Mouse (Mus musculus): ENCODE measurements around the gene BC052040.

The BC052040 gene

DNA sequence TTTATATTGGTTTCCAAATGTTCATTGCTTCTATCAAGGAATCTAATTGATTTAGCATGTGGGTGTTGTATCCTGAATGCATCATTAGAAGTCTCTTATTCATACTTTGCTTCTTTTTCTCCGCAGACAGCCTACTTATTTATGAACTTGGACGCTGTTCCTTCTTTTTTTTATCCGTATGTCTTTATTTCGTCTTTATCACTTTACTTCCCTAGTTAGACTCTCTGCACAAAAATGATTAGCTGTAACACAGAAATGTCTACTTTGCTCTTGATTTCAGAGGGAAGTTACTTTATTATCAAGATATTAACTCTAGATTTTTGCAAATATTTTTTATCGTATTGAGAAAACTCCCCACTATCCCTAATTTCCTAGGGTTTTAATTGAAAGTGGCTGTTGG is 117.5 kb downstream of the BC052040 start:
- no peak for DNase-seq (ENCODE audit: low spot score in 2 of 2)

DNA sequence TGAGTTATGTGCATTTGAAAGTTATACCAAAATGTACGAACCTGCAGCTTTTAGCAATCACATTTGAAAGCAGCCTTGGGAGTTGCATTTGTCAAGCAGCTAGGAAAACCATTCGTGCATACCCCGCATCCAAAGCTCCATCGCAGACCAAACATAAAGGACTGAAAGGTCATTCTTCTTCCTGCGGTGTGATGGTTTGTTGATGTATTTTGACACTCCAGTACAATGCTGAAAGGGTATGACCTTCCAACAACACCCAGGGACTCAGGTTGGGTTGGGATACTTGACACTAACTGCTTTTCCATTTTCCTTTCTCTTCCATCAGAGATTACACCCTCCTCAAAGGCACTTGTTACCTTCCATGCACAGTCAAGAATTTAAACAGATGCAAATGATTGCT is 121.1 kb downstream of the BC052040 start:
- DNase-seq (ENCODE audit: low spot score in 2 of 2) = no peak

DNA sequence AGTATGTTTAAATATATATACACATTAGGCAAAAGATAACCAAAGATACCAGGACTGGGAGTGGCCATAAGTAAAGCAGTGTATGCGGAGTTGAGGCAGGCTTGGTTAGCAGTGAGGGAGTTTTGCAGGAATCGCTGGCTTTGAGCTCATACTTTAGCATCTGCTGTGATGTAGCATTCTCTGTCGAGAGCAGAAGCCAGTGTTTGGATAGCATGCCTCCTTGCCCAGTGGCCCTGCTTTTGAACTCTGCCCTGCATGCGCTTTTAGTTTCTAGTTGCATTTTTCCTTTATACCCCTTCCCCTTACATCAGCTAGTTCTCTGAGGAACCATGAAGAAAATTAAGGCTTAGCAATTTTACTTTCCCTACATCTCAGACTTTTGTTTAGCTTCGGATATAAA is 136.0 kb downstream of the BC052040 start:
- DNase-seq (ENCODE audit: low spot score in 2 of 2) = no peak

DNA sequence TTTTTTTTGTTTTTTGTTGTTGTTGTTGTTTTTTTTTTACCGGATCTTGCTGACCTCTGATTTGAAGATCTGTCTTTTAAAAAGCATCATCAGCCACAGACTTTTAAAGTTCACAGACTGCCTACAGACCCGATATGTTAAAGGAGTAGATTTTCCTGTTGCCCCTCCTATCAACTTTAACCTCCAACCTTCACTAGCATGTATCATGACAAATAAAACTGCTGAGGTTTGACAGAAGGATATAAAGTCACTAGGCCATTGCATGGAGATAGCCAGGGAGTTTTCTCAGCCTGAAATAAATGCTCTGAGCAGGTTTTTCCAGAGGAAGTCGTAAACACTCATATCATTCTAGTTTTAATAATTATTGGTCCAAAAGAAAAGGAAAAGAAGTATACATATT is 136.5 kb downstream of the BC052040 start:
- no peak for DNase-seq (ENCODE audit: low spot score in 2 of 2)

DNA sequence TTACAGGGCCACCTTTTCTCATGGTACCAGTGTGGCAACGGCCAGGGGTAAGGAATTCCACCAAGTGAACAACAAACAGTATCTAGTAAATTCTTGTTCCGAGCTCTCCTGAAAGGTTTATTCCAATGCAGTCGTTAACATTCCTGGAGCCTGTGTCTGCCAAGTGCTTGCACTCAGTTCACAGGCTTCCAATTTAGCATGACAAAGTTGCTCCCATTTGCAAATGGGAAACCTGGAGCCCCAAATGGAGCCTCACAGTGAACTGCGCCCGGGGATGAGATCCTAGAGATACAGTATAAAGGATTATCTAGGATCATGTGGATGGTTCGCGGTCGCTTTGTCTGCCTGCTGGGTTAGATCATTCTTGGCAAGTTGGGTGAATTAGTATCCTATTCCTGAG is 141.9 kb downstream of the BC052040 start:
- no peak for DNase-seq (ENCODE audit: low spot score in 2 of 2)

DNA sequence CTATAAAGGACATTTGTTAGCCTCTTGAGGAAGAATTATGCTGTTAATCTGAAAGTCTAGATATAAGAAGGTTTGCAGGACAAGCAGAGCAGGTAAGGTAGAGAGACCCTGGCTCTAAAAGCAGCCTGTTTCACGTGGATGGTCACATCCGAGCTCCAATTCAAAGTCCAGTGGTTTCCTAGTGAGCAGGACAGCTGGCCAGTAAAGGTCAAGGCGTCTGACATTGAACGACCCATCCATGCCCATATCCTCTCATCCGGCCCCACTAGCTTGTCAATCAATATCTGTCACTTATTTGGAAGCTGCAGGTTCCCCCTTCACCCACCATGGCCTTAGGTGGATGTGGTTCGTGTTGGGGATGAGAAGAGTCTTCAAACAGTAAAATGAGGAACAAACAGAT is 142.7 kb downstream of the BC052040 start:
- no peak for DNase-seq (ENCODE audit: low spot score in 2 of 2)

DNA sequence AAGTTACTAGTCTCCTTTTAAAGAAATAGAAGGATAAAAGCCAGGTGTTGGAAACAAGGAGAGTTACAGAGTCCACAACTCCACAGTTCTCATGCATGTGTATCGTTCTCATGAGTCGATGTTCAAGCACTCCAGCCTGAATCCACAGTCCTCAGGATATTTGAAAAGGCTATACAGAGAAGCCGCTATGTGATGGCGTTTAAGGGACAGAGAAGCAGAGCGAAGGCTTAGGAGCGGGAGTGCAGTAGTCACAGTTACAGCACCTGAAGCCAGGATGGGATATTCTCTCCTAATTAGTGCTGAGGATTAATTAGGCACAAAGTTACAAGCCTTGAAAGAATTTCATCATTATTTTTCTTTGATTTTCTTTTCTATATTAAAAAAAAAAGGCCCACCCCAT is 143.2 kb downstream of the BC052040 start:
- DNase-seq (ENCODE audit: low spot score in 2 of 2) = no peak

DNA sequence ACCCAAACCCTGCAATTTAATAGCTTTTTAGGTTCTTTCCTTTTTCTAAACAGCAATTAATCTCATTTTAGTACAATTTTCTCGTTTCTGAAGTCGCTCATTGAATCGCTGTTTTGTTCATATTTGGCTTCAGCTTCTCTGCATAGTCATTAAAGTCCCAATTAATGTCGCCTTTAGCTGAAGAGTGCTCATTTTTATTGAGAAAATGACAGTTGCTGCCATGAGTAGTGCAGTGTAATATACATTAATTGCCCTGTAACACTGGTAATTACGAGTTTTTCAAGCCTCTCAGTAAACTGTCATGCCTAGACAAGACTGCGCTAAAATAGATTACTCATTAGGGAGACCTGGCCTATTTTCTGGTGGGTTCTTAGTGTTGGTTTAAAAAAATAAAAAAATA is 144.0 kb downstream of the BC052040 start:
- DNase-seq (ENCODE audit: low spot score in 2 of 2) = no peak

DNA sequence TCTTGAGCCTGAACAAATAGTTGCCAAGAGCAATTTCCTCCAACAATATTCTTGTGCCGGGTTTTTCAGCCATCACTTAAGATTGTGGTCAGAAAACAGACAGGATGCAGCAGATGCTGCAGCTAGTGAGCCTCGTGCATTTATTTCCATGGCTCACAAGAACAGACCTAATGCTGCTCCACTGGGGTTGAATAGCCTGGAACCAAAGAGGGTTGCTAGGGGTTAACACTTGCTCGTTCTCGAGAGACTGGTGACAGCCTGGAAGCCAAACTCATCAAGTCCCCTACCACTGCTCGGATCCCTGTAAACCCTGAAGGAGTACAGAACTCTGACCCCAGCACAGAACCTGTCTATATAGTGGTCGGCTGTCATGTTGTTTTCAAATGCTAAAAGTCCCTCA is 144.4 kb downstream of the BC052040 start:
- no peak for DNase-seq (ENCODE audit: low spot score in 2 of 2)

DNA sequence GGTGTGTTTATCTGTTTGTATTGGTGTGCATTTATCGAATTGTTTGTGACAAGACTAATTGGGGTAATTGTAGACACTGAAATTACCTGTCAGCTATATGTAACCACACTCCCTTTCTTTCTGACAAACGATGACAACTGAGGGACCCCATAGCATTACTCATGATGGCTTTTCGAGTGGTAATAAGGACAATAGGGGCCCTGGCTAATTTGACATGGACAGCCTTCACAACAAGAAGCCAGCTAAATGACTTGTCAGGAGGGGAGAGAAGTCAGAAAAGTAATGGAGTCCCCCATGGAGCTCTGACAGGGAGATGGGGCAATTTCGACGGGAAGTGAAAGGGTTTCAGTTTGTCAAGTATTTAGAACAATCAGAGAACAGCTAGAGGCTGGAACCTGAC is 145.3 kb downstream of the BC052040 start:
- DNase-seq (ENCODE audit: low spot score in 2 of 2) = no peak

DNA sequence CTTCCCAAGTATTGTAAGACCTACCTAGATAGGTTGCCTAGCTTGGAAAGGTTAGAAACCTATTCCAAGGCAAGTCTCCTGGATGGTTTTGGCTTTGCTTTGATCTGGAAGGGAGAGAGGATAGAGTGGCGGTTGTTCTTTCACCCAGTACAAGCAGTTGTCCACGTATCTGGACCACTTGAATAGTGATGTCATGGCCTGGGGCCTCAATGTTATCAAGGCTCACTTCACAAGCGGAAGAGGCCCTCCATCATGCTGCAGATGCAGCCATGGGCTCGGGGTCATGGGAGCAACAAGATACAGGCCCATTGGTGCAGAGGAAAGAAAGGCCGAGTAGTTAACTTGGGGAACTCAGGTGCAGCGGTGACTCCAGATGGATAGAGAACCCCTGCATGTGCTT is 147.1 kb downstream of the BC052040 start:
- no peak for DNase-seq (ENCODE audit: low spot score in 2 of 2)

DNA sequence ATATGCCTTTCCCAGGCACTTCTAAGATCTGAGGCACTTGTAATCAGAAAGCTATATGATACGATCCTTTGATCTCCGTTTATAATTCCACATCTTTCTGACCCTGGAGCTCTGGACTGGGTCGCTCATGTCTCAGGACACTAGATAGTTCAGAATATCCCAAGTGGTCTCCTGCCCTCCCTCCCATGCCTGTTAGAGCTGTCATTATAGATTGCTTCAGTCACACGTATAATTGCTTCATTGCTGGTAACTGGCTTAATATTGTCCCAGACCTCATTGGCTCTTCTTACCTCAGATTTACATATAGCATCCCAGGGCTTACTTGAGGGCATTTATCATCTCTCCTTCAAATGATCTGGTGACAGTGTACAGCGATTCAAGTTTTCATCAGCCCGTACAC is 149.0 kb downstream of the BC052040 start:
- no peak for DNase-seq (ENCODE audit: low spot score in 2 of 2)

DNA sequence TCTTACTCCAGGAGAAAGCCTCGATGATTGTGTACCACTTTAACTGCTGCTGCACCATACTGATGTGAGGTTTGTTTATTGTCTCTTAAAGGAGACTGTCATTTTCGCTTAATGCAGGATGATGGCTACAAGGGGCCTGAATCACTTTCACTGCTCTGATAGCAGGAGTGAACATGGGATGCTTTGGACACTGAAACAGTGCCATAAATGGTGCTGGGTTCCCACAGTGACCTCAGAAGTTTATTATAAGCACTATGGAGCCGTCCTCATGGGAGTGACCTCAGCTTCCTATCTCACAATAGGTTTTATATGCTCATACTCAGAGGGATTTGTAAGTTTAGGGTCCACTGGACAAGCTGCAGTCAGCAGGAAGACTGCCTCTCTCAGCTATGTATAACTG is 149.7 kb downstream of the BC052040 start:
- DNase-seq (ENCODE audit: low spot score in 2 of 2) = no peak

DNA sequence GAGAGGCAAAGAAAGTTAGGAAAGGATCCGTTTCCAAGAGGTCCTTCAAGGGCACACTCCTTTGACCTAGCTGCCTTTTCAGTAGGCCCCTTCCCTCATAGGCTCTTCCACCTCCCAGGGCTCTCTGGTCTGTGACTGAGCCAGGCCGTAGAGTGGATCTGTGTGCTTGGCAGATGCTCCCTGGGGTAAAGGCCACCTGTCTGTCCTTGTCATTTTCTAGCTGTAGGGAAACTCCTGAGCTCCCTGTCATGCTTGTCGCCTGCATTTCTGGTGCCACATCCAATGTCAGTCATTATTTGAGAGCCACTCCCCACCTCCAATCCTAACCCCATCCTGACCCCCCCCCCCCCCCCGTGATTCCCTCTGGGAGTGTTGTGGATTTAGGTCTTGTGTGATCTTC is 151.1 kb downstream of the BC052040 start:
- no peak for DNase-seq (ENCODE audit: low spot score in 2 of 2)

DNA sequence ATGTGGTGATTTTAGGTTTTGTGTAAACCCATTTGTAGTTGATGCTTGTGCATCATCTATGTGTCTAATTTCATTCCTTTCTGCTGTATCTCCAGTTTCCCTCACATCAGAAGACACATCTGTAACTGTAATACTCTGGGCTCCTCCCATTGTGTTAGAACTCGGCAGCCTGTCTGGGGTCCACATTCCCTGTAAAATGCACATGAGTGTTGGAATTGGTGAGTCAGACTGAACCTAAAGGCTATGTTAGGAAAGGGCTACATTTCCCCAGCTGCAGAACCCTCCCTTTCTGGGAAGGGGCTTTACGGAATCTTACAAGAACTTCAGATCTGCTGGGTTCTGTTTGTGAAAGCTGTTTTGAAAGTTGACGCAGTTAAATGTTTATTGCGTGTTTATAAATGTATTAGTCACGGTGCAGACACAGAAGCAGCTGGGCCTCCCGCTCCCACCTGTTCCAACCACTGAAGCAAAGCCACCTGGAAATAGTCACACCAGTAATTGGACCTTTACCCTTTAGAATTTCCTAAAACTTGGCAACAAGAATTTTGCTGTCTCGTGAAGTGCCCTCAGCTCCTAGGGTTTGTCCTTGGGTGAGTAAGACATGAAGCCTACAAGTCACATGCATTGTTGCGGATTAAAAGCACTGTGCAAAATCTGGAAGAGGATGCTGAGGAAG is 151.6 kb downstream of the BC052040 start:
- no peak for DNase-seq (ENCODE audit: low spot score in 2 of 2)

DNA sequence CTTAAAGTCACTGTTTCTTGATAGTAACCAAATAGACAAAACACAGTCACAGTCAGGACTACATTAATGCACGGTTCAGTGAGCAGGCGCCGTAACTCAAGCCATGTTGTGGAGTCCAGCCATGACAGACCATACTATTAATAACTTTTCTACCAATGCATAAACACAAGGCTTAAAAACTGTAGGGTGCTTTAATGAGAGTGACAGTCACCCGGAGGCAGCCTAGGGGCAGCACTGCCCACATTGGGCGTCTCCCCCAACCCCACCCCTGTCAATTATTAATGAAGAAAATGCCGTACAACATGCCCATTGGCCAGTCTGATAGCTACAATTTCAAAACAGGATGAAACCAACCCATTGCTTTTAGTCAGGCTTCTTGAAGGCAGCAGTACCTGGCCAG is 153.3 kb downstream of the BC052040 start:
- no peak for DNase-seq (ENCODE audit: low spot score in 2 of 2)

DNA sequence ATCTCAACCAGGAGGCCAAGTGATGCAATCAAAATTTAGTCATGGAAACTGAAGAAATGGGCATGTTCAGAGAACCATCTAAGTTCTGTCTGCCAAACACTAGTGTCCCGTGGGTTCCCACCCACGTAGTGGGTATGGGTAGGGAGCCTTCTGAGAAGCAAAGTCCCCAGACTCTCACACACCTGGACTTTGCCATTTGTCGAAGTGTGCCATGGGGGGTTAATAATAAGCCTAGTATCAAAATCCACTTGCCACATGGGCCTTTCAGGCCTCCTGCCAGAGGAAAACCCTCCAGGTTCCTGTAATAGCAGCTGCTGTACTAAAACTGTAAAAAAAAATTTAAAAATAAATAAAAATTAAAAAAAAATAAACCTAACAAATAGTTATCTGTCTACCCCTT is 154.9 kb downstream of the BC052040 start:
- no peak for DNase-seq (ENCODE audit: low spot score in 2 of 2)

DNA sequence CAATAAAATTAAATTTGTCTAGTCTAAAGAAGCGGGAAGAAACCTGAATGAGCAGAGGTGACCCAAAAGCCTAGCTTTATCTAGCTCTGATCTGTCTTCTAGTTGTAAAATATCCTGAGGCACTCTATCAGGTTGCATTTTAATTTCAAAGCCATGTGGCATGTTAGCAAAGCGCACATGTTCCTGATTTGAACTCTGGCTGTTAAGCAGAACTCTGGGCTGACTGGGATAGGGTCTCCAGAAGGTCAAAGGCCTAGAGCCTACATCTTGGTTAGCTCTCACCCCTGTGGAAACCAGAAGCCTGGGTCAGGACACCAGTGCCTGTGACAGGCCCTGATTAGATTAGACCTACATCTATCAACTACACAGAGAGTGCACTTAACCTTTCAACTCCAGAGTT is 156.4 kb downstream of the BC052040 start:
- no peak for DNase-seq (ENCODE audit: low spot score in 2 of 2)

DNA sequence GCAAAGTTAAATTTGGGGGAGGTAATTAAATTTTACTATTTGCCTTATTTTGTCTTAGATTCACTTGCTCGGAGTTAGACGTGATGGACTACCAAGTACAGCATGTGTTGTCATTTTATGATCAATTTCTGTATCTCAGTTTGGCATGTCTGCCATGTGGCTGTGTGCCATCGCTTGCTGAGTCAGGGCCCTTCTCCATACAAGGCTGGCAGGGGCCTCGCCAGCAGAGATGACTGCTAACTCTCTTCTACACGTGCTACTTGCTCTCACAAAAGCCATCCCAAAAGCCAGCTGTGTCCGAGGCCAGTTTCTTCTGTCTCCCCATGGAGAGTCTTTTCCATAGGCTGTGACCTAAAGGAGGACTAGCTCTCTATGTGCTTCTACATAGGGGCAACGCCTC is 160.5 kb downstream of the BC052040 start:
- no peak for DNase-seq (ENCODE audit: low spot score in 2 of 2)

DNA sequence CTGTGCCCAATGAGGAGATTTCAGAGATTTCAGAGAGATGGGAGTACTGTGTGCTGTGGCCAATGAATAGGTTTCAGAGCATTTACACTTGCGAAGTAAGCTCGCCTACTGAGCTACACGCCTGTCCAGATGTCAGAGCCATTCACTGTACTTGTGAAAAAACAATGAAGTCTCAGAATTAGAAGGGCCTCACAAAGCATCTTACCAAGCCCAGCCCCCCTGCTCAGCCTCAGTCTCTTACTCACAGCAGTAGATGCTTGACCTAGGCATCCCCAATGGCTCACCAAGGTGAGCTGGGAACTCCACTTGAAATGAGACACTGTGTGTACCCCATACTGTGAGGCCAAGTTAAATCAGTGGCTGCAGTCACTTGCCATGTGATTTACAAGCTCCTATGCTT is 166.1 kb downstream of the BC052040 start:
- no peak for DNase-seq (ENCODE audit: low spot score in 2 of 2)

DNA sequence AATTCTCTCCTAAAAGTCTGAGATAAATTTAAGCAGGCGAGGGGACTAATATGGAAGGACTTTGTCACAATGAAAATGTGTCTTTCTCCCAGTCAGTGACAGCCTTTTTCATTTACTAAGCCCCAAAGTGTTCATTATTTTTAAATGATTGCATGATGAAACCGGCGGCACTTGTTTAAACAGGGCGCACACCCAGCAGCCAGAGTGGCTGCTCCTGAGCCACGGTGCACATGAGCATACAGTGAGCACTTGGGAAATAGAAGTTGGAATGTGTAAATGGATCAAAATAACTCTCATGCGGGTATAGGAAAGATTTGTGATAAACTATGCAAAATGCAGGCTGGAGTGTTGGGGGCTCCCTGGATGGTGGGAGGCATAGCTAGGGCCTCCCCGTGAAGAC is 169.7 kb downstream of the BC052040 start:
- no peak for DNase-seq (ENCODE audit: low spot score in 2 of 2)

DNA sequence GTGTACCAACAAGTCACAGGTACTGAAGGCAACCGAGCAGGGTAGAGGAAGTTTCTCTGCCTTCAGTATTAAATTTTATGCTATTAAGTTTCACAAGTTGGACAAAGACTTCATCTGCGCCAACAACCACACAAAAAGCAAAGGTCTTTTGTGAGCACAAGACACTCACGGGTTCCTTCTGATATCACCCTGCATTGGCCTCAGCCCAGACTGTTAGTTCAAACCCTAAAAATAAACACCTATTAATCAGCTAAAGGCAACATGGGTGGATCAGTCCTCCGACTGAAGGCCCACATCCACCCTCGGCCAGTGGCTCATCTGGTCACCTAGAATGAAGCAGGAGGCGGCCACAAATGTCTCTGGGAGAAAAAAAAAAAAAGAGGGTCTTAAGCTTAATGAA is 176.2 kb downstream of the BC052040 start:
- DNase-seq (ENCODE audit: low spot score in 2 of 2) = no peak

DNA sequence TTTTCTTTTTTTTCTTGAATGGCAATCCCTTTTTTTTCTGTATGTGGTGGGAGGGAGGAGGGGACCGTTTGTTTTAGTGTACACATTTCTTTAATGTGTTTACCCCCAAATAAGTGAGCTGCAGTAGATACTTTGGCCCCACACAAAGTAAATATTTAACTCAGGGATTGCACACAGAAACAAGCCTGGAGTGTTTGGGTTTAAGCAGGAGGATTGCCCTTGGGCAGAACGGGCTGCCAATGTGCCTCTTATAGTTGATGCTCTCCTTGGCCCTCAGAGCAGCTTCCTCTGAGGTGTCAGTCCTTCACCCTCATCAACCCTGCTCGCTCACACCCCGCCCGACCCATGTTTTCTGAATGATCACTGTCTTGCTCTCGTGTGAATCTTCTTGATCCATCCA is 177.0 kb downstream of the BC052040 start:
- DNase-seq (ENCODE audit: low spot score in 2 of 2) = no peak

DNA sequence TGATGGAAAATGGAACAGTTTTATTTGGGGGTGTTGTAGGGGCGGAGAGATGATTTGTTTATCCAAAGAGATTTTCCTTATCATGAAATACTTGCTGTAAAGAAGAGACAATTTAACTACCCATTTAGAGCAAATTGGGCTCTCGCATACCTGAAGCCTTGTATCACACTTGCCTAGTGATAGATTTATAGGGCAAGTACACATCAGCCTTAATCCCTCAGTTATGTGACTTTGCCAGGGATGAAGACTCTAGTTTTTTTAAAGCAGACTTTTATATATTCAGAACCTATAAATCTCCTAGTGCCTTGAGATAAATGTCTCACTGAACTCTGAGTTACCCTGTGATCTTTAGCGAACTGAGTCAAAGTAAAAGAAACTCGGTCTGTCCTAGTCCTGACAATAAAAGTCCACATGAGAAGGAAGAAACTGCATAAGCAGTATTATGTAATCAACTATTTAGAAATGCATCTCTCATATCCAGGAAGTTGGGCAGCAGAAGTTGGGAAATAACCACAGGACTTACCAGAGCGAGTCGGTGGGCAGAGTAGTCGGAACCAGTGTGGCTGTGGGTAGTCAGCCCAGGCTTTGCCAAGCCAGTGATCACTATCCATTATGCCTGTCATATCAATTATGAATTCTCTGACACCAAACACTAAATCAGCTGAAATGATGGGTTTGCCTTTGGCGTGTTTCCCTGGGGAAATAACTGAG is 183.2 kb downstream of the BC052040 start:
- no peak for DNase-seq (ENCODE audit: low spot score in 2 of 2)
